Mouse (Mus musculus) c-Kit-positive CD71-negative TER-119-negative erythroid progenitor cells, embryonic 14.5 days (primary cell): ENCODE results near the gene Aqp6.

Experiments
- DNase-seq: peaks from one replicate; pipeline ENCODE4 v3.0.0-alpha.2; 2013; ENCODE audit warnings: low read depth

The Aqp6 gene

GRCm38 (mm10) chr15:99600986-99601822, at the start of gene Aqp6:
Aqp6 (plus strand) TSS chr15:99601400.
- no peak for DNase-seq

- DNase-seq, result no peak
These were observed 47.4 kb upstream of the Aqp6 start for GRCm38 (mm10) chr15:99553767-99554166.

GRCm38 (mm10) chr15:99558947-99559346, 42.3 kb upstream of the Aqp6 start:
- DNase-seq, result no peak

GRCm38 (mm10) chr15:99560246-99560645, 41.0 kb upstream of the Aqp6 start:
- no peak for DNase-seq

- DNase-seq, result no peak
These were observed 33.8 kb upstream of the Aqp6 start for GRCm38 (mm10) chr15:99567371-99567770.

- DNase-seq, result no peak
These were observed 32.5 kb upstream of the Aqp6 start for GRCm38 (mm10) chr15:99568682-99569081.

GRCm38 (mm10) chr15:99569123-99569522, 32.1 kb upstream of the Aqp6 start:
- DNase-seq, result no peak

GRCm38 (mm10) chr15:99578802-99579485, 22.3 kb upstream of the Aqp6 start, which contains the start of gene Aqp2:
Aqp2 (plus strand) TSS chr15:99579055.
- no peak for DNase-seq

GRCm38 (mm10) chr15:99583463-99584344, 17.5 kb upstream of the Aqp6 start:
- no peak for DNase-seq

- DNase-seq, result no peak
These were observed 16.6 kb upstream of the Aqp6 start for GRCm38 (mm10) chr15:99584407-99585202.

- DNase-seq, result no peak
These were observed 15.5 kb upstream of the Aqp6 start for GRCm38 (mm10) chr15:99585741-99586140.

GRCm38 (mm10) chr15:99586525-99586924, 14.7 kb upstream of the Aqp6 start:
- DNase-seq, result no peak

GRCm38 (mm10) chr15:99589237-99589636, 12.0 kb upstream of the Aqp6 start:
- DNase-seq, result no peak

- DNase-seq, result no peak
These were observed 11.5 kb upstream of the Aqp6 start for GRCm38 (mm10) chr15:99589704-99590103.

GRCm38 (mm10) chr15:99590429-99591084, 10.6 kb upstream of the Aqp6 start, which contains the start of gene Aqp5:
Aqp5 (plus strand) TSS chr15:99590782.
- no peak for DNase-seq

- no peak for DNase-seq
These were observed 9.0 kb upstream of the Aqp6 start for GRCm38 (mm10) chr15:99592177-99592576.

- DNase-seq, result no peak
These were observed 8.3 kb upstream of the Aqp6 start for GRCm38 (mm10) chr15:99592877-99593276.

- DNase-seq, result no peak
These were observed 6.2 kb upstream of the Aqp6 start for GRCm38 (mm10) chr15:99594951-99595350.

- peak; percentile 74 for DNase-seq
These were observed 5.0 kb upstream of the Aqp6 start for GRCm38 (mm10) chr15:99596056-99596687.

- DNase-seq, result no peak
These were observed 4.4 kb upstream of the Aqp6 start for GRCm38 (mm10) chr15:99596841-99597240.
